Mouse (Mus musculus) bone marrow, adult 2 months (tissue): ENCODE results near the gene Anp32a. TPM values are rescaled to one million over a fixed set of nuclear protein-coding genes. Genes with fewer than 3 reads are reported as not detected.

Experiments used
- H3K27ac ChIP-seq: fragments of 200-500 bp; 2 replicates; pipeline ENCODE4 v1.5.1; 2012; ENCODE audit warnings: low read depth, mild to moderate bottlenecking, control low read depth, inconsistent platforms, low read length; ENCODE audit not compliant: control insufficient read depth, poor library complexity, insufficient read depth
- H3K4me1 ChIP-seq: fragments of 200-500 bp; 2 replicates; pipeline ENCODE4 v1.6.1; 2011; ENCODE audit warnings: low read length; ENCODE audit not compliant: control insufficient read depth, insufficient read depth
- H3K4me3 ChIP-seq: fragments of 200-500 bp; replicated peaks from 2 replicates; pipeline ENCODE3; 2011; ENCODE audit warnings: mild to moderate bottlenecking, low read depth, low read length, control low read depth; ENCODE audit not compliant: control insufficient read depth
- CTCF ChIP-seq: fragments of 200-500 bp; IDR thresholded peaks from 2 replicates; pipeline ENCODE4 v1.5.1; 2011; ENCODE audit warnings: low read length, control low read depth; ENCODE audit not compliant: control insufficient read depth, insufficient read depth
- POLR2A ChIP-seq: fragments of 200-500 bp; IDR thresholded peaks from 2 replicates; pipeline ENCODE4 v1.6.1; 2011; ENCODE audit warnings: low read depth, mild to moderate bottlenecking, control low read depth, low read length, borderline replicate concordance; ENCODE audit not compliant: control insufficient read depth
- WGBS: fragments of 180-500 bp; shearing (Covaris S2); methylation state at CpG from one replicate; pipeline ENCODE4 v1.1.7; 2018; 5-methylcytosine and 5-hydroxymethylcytosine counted together
- polyA plus RNA-seq: library from polyadenylated mRNA; stranded (reverse); fragments of >200 nt; gene quantifications from 2 replicates; pipeline ENCODE4 v1.2.4, GENCODE M21; 2011; ENCODE audit warnings: low replicate concordance; ENCODE audit not compliant: missing spikeins, insufficient read depth, insufficient read length

Anp32a gene
- polyA plus RNA-seq, 1 experiment = 1,032 TPM

DNA sequence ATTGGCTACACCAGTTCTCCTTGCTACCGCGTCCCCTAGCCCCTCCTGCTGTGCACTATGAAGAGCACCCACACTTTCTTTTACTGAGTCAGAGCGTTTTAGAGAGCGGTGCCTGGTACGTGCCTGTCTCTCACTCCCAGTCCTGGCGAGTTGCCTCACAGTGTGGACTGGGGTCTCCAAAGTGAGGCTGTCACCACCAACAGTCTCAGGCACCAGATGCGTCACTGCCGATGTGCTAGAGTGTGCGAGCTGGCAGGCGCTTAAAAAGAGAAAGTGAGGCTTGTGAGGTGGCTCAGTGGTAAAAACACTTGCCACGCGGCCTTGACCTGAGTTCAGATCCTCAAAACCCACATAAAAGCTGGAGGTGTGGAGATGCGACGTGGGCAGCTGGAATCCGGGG is 8.2 kb downstream of the Anp32a start:
- 72% methylated on average over 15 of the region's 15 CpGs for WGBS
- TF ChIP-seq POLR2A (no peak), CTCF (no peak)
- H3K4me1 ChIP-seq = peaks cover 3% of the 10 kb centered on the region
- H3K4me3 ChIP-seq = no peak overlapping the region
- no peak overlapping the region for H3K27ac ChIP-seq

DNA sequence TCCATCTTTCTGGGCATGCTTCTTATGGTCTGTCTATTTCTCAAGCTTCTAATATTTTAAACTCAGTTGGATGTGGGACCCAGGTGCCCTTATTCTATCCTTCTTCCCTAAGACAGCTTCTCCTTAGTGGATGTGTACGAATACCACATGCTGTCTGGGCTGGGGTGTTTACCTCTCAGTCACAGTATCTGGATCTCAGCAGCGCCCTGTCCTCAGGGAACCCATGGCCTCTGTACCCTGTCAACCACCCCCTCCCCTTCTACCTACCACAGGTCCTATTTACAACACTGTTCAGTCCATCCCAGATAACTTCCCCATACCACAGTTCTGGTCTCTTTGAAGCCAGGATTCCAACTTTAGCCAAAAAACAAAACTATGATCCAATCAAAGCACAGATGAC is 9.6 kb downstream of the Anp32a start:
- 23% methylated on average over 2 of the region's 2 CpGs for WGBS
- Histone ChIP-seq H3K4me3 (no peak overlapping the region), H3K4me1 (peaks cover 3% of the 10 kb centered on the region; the same call in 1 of the 2 replicates), H3K27ac (no peak overlapping the region)
- no peak for TF ChIP-seq CTCF
- no peak for TF ChIP-seq POLR2A

DNA sequence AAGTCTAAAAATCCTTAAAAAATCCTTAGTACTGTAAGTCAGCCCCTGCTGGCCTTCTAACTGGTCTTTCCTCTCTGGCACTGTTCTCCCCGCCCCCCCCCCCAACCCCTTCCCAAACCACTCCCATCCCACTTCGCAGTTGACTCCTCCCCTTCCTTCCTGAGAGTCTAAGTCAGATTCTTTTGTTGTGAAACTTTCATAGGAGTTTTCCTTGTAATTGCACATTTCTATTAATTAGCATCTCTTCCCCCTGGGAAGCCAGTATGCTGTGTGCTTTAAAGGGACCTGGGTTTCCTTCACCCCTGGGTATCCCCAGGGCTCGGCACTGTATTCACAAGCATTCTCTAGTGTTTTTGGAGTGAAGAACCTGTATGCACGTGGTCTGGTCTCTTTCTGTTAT is 10.1 kb downstream of the Anp32a start:
- Histone ChIP-seq H3K4me1 (peaks cover 3% of the 10 kb centered on the region; the same call in 1 of the 2 replicates), H3K27ac (no peak overlapping the region), H3K4me3 (no peak overlapping the region)
- WGBS = 7% methylated on average over 4 of the region's 4 CpGs
- TF ChIP-seq POLR2A (no peak), CTCF (no peak)

DNA sequence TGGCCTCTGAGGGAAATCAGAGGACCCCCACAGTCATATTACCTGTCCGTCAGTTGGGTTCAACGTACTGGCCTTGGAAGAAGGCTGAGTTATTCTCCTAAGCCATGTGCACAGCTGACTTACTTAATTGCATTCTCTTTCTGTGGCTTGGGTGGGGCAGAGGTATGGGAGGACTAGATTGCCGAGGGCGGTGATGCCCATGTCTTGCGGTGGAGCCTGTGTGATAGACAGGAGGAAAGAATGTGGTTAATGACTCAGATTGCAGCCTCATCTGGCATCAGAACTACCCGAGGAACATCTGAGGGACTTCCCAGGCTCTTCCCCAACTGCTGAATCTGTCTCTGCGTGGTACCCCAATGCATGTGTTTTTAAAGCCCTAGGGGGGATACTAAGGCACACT is 12.7 kb downstream of the Anp32a start:
- TF ChIP-seq POLR2A = no peak
- no peak for TF ChIP-seq CTCF
- Histone ChIP-seq H3K27ac (no peak overlapping the region), H3K4me3 (no peak overlapping the region), H3K4me1 (peaks cover 3% of the 10 kb centered on the region; the same call in 1 of the 2 replicates)
- 12% methylated on average over 7 of the region's 7 CpGs for WGBS

DNA sequence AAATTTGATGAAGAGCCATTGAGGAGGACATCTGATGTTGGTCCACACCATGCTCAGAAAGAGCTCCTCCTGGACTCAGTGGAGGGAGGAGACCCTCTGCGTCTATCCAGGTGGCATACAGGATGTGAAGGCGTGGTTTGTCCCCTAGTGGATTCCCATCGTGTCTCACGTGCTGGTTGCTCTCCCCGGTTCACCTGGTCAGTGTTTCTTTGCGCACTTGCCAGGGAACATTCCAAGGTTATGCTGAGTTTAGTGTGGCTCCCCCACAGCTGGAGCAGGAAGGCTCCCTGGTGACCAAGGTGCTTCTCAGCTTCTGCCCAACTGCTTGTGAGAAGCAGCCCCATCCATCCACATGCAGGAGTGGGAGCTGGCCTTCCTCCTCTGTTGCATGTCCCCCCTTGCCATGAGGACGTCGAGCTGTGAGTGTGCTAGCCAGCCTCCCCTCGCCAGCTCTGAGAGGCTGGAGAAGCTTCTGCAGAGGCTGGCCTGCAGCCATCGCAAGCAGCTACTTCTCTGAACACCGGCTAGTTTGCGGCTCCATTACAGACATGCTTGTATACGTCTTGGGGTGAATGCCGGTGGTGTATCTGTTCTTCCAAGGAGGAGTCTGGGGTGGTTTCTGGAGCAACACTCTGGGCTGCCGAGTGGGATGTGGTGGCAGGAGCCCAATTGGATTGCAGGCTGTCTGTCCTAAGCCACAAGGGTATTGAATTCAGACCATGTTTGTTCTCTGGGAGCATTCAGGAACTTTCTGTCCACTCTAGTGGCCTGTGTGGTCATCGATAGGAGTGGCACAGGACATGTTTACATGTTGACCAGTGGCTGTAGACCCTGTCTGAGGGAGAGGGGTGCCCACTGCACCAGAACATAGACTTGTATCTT is 14.0 kb downstream of the Anp32a start:
- 75% methylated on average over 16 of the region's 16 CpGs for WGBS
- Histone ChIP-seq H3K27ac (no peak overlapping the region; the same call in 1 of the 2 replicates), H3K4me3 (no peak overlapping the region), H3K4me1 (peaks cover 3% of the 10 kb centered on the region; the same call in 1 of the 2 replicates)
- TF ChIP-seq CTCF (no peak), POLR2A (no peak)

DNA sequence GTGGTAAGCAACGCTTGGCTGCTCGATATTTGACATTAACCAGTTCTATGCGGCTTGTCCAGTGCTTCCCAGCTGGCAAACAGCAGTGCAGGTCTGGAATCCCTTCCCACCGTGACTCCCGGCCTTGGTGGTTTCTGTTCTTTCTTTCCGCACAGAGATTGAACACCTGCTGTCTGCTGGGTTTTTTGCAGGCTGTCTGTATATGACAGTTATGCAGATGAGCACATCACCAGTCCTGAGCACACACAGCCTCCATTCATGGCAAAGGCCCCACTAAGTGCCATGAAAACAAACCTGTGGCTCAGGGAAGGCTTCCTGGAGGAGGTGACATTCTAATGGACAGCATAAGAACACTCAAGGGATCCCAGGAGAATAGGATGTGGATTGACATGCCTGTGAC is 14.7 kb downstream of the Anp32a start:
- WGBS = 81% methylated on average over 6 of the region's 6 CpGs
- TF ChIP-seq CTCF = no peak
- TF ChIP-seq POLR2A = no peak
- H3K4me3 ChIP-seq = no peak overlapping the region
- H3K27ac ChIP-seq = no peak overlapping the region
- peaks cover 3% of the 10 kb centered on the region; the same call in 1 of the 2 replicates for H3K4me1 ChIP-seq

DNA sequence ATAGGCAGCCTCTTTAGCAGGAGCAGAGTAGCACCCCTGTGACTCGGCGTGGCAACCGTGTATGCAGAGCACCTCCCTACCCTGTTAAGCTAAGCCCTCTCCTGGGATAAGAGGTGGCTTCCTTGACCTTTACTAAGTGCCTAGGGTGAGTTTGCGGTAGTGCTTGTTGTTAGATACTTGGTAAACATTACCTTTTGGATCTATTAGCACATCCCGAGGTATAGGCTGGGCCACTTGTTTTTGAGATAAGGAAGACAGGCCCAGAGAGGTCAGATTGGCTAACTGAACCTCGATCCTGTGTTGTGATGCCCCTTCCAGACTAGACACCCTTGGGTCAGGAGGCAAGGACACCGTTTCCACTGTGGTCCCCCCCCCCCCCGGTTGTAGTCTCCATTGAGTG is 16.5 kb downstream of the Anp32a start:
- 81% methylated on average over 8 of the region's 8 CpGs for WGBS
- peaks cover 3% of the 10 kb centered on the region; the same call in 1 of the 2 replicates for H3K4me1 ChIP-seq
- H3K4me3 ChIP-seq = no peak overlapping the region
- H3K27ac ChIP-seq = no peak overlapping the region
- no peak for TF ChIP-seq POLR2A
- TF ChIP-seq CTCF = no peak

DNA sequence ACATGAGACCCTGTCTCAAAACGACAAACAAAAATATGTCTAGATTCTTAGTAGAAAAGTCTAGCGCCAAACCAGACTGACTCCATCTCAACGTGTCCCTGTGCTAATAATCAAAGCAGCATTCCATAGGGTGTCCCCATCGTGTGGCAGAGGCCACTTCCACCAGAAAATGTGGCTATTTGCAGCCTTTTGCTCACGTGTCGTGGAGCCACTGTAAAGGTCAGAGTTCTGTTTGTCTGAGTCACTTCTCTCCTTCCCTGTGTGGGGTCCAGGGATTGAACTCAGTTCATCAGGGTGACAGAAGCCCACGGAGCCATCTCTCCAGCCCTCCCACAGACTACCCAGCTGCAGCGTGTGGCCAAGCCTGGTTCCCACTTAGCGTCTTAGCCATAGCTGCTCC is 17.8 kb downstream of the Anp32a start:
- no peak overlapping the region for H3K4me3 ChIP-seq
- no peak for TF ChIP-seq CTCF
- no peak for TF ChIP-seq POLR2A
- no peak overlapping the region for H3K27ac ChIP-seq
- WGBS = 89% methylated on average over 9 of the region's 9 CpGs
- peaks cover 2% of the 10 kb centered on the region for H3K4me1 ChIP-seq
